Mouse (Mus musculus) left cerebral cortex, postnatal 25 days (tissue): ENCODE results near the gene Gal3st1. TPM values are rescaled to one million over a fixed set of nuclear protein-coding genes. Genes with fewer than 3 reads are reported as not detected.

Experiments used
- DNase-seq, 2 experiments: peaks; one replicate each; pipeline ENCODE4 v3.0.0; 2022; ENCODE audit warnings: low spot score in 2 of 2, mixed read lengths in 1 of 2
- intact Hi-C: fragments of 180-260 bp; cut with DNase I; formaldehyde crosslinking; loops from one replicate; pipeline ENCODE4 v1.15.1; 2025
- total RNA-seq, 2 experiments: library from RNA; stranded (reverse); gene quantifications; 2 replicates each; pipeline ENCODE4 v1.2.3; 2021

Gene Gal3st1
- total RNA-seq, 2 experiments from 2014 or later: 13.2 to 15.5 TPM

GRCm38 (mm10) chr11:4027561-4028334, 44.3 kb downstream of the Gal3st1 start:
- DNase-seq: peak; percentile 17 to 81

GRCm38 (mm10) chr11:4029343-4029742, 45.9 kb downstream of the Gal3st1 start:
- intact Hi-C loops: no loop called here

More at GRCm38 (mm10) chr11:4027561-4028334, 44.3 kb downstream of the Gal3st1 start:
- intact Hi-C loops: no loop called here

GRCm38 (mm10) chr11:4031126-4031941, 47.9 kb downstream of the Gal3st1 start, which contains the start of gene Sec14l4:
Sec14l4 (plus strand) TSS chr11:4031462.
- no peak for DNase-seq
- intact Hi-C loops: no loop called here

More at GRCm38 (mm10) chr11:4029343-4029742, 45.9 kb downstream of the Gal3st1 start:
- no peak for DNase-seq

- intact Hi-C loops: no loop called here
- DNase-seq: no peak
These were observed 48.5 kb downstream of the Gal3st1 start for GRCm38 (mm10) chr11:4031961-4032360.

GRCm38 (mm10) chr11:4033471-4033870, 50.0 kb downstream of the Gal3st1 start:
- intact Hi-C loops: no loop called here
- no peak for DNase-seq

GRCm38 (mm10) chr11:4034169-4034568, 50.7 kb downstream of the Gal3st1 start:
- intact Hi-C loops: no loop called here
- DNase-seq: no peak

GRCm38 (mm10) chr11:4035116-4035892, 51.9 kb downstream of the Gal3st1 start:
- DNase-seq: no peak
- intact Hi-C loops: no loop called here

GRCm38 (mm10) chr11:4035916-4036315, 52.5 kb downstream of the Gal3st1 start:
- intact Hi-C loops: no loop called here
- DNase-seq: no peak

- intact Hi-C loops: no loop called here
- no peak for DNase-seq
These were observed 53.1 kb downstream of the Gal3st1 start for GRCm38 (mm10) chr11:4036365-4037084.

GRCm38 (mm10) chr11:4039951-4040350, 56.5 kb downstream of the Gal3st1 start:
- intact Hi-C loops: no loop called here

GRCm38 (mm10) chr11:4041123-4041625, 57.7 kb downstream of the Gal3st1 start:
- intact Hi-C loops: no loop called here

More at GRCm38 (mm10) chr11:4039951-4040350, 56.5 kb downstream of the Gal3st1 start:
- DNase-seq: no peak

GRCm38 (mm10) chr11:4043081-4043480, 59.6 kb downstream of the Gal3st1 start:
- intact Hi-C loops: no loop called here
- DNase-seq: no peak

More at GRCm38 (mm10) chr11:4041123-4041625, 57.7 kb downstream of the Gal3st1 start:
- no peak for DNase-seq

GRCm38 (mm10) chr11:4046526-4046925, 63.1 kb downstream of the Gal3st1 start:
- DNase-seq: no peak
- intact Hi-C loops: no loop called here

- intact Hi-C loops: no loop called here
- DNase-seq: no peak
These were observed 64.3 kb downstream of the Gal3st1 start for GRCm38 (mm10) chr11:4047766-4048165.

GRCm38 (mm10) chr11:4048438-4048837, 65.0 kb downstream of the Gal3st1 start:
- intact Hi-C loops: no loop called here
- DNase-seq: no peak
